15 mouse cellular contexts compared by ENCODE assay signal in genomic region chr11:113494021-113494546, GRCm38 (mm10).
"Had no signal": no experiment of that assay in that cellular context is flagged by ENCODE, and none has a peak within 500 bp of the region (broad histone marks: within the 10 kb centered on the region; RNA-seq: fewer than 3 reads in every experiment).

No protein-coding gene starts in this region.

- H3K27ac ChIP-seq: midbrain, embryonic 10.5 days; midbrain, embryonic 13.5 days; midbrain, embryonic 15.5 days; neural tube, embryonic 12.5 days had no signal

- H3K4me2 ChIP-seq: lung, embryonic 14.5 days; midbrain, embryonic 13.5 days; midbrain, embryonic 15.5 days; neural tube, embryonic 12.5 days had no signal

- ATAC-seq: midbrain, embryonic 13.5 days; midbrain, embryonic 15.5 days had no signal

- H3K9me3 ChIP-seq: midbrain, embryonic 10.5 days; midbrain, embryonic 13.5 days; midbrain, embryonic 15.5 days; neural tube, embryonic 12.5 days had no signal

- H3K4me3 ChIP-seq: midbrain, embryonic 10.5 days; midbrain, embryonic 13.5 days; midbrain, embryonic 15.5 days; neural tube, embryonic 12.5 days had no signal

- H3K4me1 ChIP-seq: midbrain, embryonic 13.5 days; midbrain, embryonic 15.5 days; neural tube, embryonic 12.5 days had no signal

- H3K27me3 ChIP-seq: midbrain, embryonic 13.5 days; midbrain, embryonic 15.5 days; neural tube, embryonic 12.5 days had no signal

- H3K9ac ChIP-seq: lung, embryonic 14.5 days; midbrain, embryonic 13.5 days; midbrain, embryonic 15.5 days; neural tube, embryonic 12.5 days had no signal

- DNase-seq: lung, adult 18-20 months; lung, embryonic 14.5 days; lung, postnatal 10 days; lung, postnatal 4 days; right cerebral cortex, adult 18-20 months; right cerebral cortex, postnatal 25 days; right cerebral cortex, postnatal 4 days; spleen, adult 18-20 months; thymus, adult 18-20 months; thymus, postnatal 14 days; thymus, postnatal 36 days had no signal

- H3K36me3 ChIP-seq: midbrain, embryonic 10.5 days; midbrain, embryonic 13.5 days; midbrain, embryonic 15.5 days; neural tube, embryonic 12.5 days had no signal
